Mouse (Mus musculus): ENCODE results near the gene Wars.

DNA sequence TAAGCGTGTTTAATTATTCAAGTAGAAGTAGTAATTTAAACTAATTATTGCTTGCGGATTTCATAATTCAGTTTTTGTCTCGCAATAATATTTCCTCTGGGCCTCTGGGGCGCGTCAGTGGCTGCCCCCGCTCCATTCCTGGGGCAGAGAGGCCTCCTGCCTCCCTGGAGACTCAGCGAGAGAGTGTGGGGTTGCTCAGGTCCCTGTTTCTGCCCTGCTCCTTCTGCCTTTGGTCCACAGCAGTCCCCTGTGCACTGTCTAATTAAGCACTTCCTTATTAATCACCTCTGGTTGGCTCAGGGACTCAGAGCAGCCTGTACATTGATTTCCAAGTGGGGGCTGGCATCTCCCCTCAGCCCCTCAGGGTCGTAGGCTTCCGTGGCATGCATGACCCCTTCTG is 23.5 kb upstream of the Wars start:
- TF ChIP-seq CTCF (IDR thresholded peaks at IDR 0.05; ENCODE audit: borderline replicate concordance, extremely low read depth, insufficient read depth, insufficient read length) (no peak), POLR2A (IDR thresholded peaks at IDR 0.05; ENCODE audit: borderline replicate concordance, extremely low read depth, insufficient read depth, insufficient read length, poor library complexity, severe bottlenecking) (no peak)

All from brain, embryonic 14.5 days (tissue).